Mouse (Mus musculus) liver, embryonic 14.5 days (tissue): ENCODE measurements around the gene Serinc3. TPM values are rescaled to one million over a fixed set of nuclear protein-coding genes. Genes with fewer than 3 reads are reported as not detected.

Experiments used
- ATAC-seq: fragments of 200-750 bp; cut with Nextera tagmentation; 2 replicates; pipeline ENCODE4 v1.8.0; 2017; ENCODE audit warnings: moderate number of reproducible peaks, mild to moderate bottlenecking, moderate library complexity; ENCODE audit not compliant: insufficient read depth
- DNase-seq, 3 experiments: peaks; one replicate each; pipeline ENCODE4 v3.0.0-alpha.2; 2012 to 2013; ENCODE audit warnings: low read depth in 3 of 3, low spot score in 3 of 3
- H3K27ac ChIP-seq: fragments of 300-500 bp; sonication (generic); 2 replicates; pipeline ENCODE4 v1.5.1; 2014; ENCODE audit warnings: moderate library complexity, mild to moderate bottlenecking, control low read depth, inconsistent platforms
- H3K27me3 ChIP-seq: fragments of 300-500 bp; sonication (generic); 2 replicates; pipeline ENCODE4 v1.6.1; 2014; ENCODE audit warnings: mild to moderate bottlenecking, low read length, moderate library complexity; ENCODE audit not compliant: control insufficient read depth, insufficient read depth
- H3K36me3 ChIP-seq: fragments of 300-500 bp; sonication (generic); replicated peaks from 2 replicates; pipeline ENCODE4 v1.6.1; 2014; ENCODE audit warnings: low read depth; ENCODE audit not compliant: control insufficient read depth, insufficient read depth
- H3K4me1 ChIP-seq, 2 experiments: fragments of 200-500 bp in 1 of 2; fragments of 300-500 bp in 1 of 2; sonication (generic) in 1 of 2; replicated peaks; 2 replicates each; pipeline ENCODE4 v1.6.1; 2012 to 2014; ENCODE audit warnings: antibody characterized with exemption in 1 of 2, inconsistent platforms in 1 of 2, low read length in 1 of 2; ENCODE audit not compliant: control insufficient read depth in 2 of 2, insufficient read depth in 2 of 2
- H3K4me2 ChIP-seq: fragments of 300-500 bp; sonication (generic); 2 replicates; pipeline ENCODE4 v1.6.1; 2014; ENCODE audit warnings: low read depth, mild to moderate bottlenecking, control low read depth, moderate library complexity
- H3K4me3 ChIP-seq, 2 experiments: fragments of 200-500 bp in 1 of 2; fragments of 300-500 bp in 1 of 2; sonication (generic) in 1 of 2; 2 replicates each; pipeline ENCODE4 v1.5.1; 2012 to 2014; ENCODE audit warnings: low read depth in 2 of 2, low read length in 2 of 2, mild to moderate bottlenecking in 2 of 2, control low read depth in 1 of 2, inconsistent platforms in 1 of 2, moderate library complexity in 1 of 2; ENCODE audit not compliant: insufficient read depth in 1 of 2
- H3K9ac ChIP-seq: fragments of 300-500 bp; sonication (generic); replicated peaks from 2 replicates; pipeline ENCODE4 v1.6.1; 2014; ENCODE audit warnings: mild to moderate bottlenecking, control low read depth, moderate library complexity
- H3K9me3 ChIP-seq: fragments of 300-500 bp; sonication (generic); 2 replicates; pipeline ENCODE4 v1.6.1; 2016; ENCODE audit warnings: low read length, mixed read lengths; ENCODE audit not compliant: control insufficient read depth
- CTCF ChIP-seq: IDR thresholded peaks from 2 replicates; pipeline ENCODE4 v1.5.1; 2016; ENCODE audit warnings: antibody characterized with exemption, low read depth, control low read depth
- EP300 ChIP-seq: IDR thresholded peaks from 2 replicates; pipeline ENCODE4 v1.6.1; 2016; ENCODE audit warnings: antibody characterized with exemption, low read depth
- WGBS: fragments of 180-500 bp; shearing (Covaris S2); extraction: QIAGEN DNeasy Blood & Tissue Kit; methylation state at CpG from one replicate; pipeline ENCODE4 v1.1.7; 2014; ENCODE audit not compliant: insufficient replicate concordance; 5-methylcytosine and 5-hydroxymethylcytosine counted together
- polyA plus RNA-seq, 2 experiments: library from polyadenylated mRNA; depleted of rRNA in 1 of 2; stranded (reverse) in 1 of 2; unstranded in 1 of 2; fragments of >200 nt; fragmentation: Nextera tagmentation in 1 of 2; extraction: Ambion mirVana in 1 of 2; gene quantifications; 2 replicates each; pipeline versions ENCODE4 v1.2.1 to v1.2.3; 2012 to 2014

The Serinc3 gene
- polyA plus RNA-seq, 2 experiments: 165 to 257 TPM

- no peak overlapping the region for H3K27ac ChIP-seq
- 70% methylated on average over 6 of the region's 6 CpGs for WGBS
Measured at GRCm38 (mm10) chr2:163675662-163676061, 30.7 kb upstream of the Serinc3 start.

GRCm38 (mm10) chr2:163675144-163675619 lies 30.3 kb upstream of the Serinc3 start:
- TF ChIP-seq EP300 (no peak), CTCF (no peak)
- no peaks in the 10 kb centered on the region for H3K9me3 ChIP-seq
- no peak overlapping the region for H3K27ac ChIP-seq
- H3K9ac ChIP-seq: no peak overlapping the region
- ATAC-seq (no peak), DNase-seq (no peak)
- H3K4me2 ChIP-seq: no peak overlapping the region
- peaks cover 0 to 22% of the 10 kb centered on the region in 2 experiments; a peak in 3 of 4 replicates for H3K4me1 ChIP-seq
- H3K36me3 ChIP-seq: no peaks in the 10 kb centered on the region
- H3K4me3 ChIP-seq: no peak overlapping the region
- H3K27me3 ChIP-seq: no peaks in the 10 kb centered on the region
- 51% methylated on average over 5 of the region's 5 CpGs for WGBS

More at GRCm38 (mm10) chr2:163675662-163676061, 30.7 kb upstream of the Serinc3 start:
- Histone ChIP-seq H3K4me1 (peaks cover 0 to 22% of the 10 kb centered on the region in 2 experiments; a peak in 3 of 4 replicates), H3K4me2 (no peak overlapping the region), H3K27me3 (no peaks in the 10 kb centered on the region), H3K36me3 (no peaks in the 10 kb centered on the region), H3K9ac (no peak overlapping the region), H3K9me3 (no peaks in the 10 kb centered on the region), H3K4me3 (no peak overlapping the region)
- DNase-seq (no peak), ATAC-seq (no peak)
- TF ChIP-seq CTCF: no peak
- TF ChIP-seq EP300: no peak

- Histone ChIP-seq H3K9me3 (no peaks in the 10 kb centered on the region), H3K4me3 (no peak overlapping the region), H3K27ac (no peak overlapping the region), H3K4me2 (no peak overlapping the region), H3K36me3 (no peaks in the 10 kb centered on the region), H3K27me3 (no peaks in the 10 kb centered on the region), H3K4me1 (peaks cover 0 to 22% of the 10 kb centered on the region in 2 experiments; a peak in 3 of 4 replicates), H3K9ac (no peak overlapping the region)
- TF ChIP-seq CTCF (no peak), EP300 (no peak)
- WGBS: 57% methylated on average over 5 of the region's 5 CpGs
- ATAC-seq: no peak
- no peak for DNase-seq
Measured at GRCm38 (mm10) chr2:163674397-163674796, 29.5 kb upstream of the Serinc3 start.

GRCm38 (mm10) chr2:163670872-163671594 lies 26.1 kb upstream of the Serinc3 start:
- no peak overlapping the region for H3K27ac ChIP-seq
- H3K9ac ChIP-seq: no peak overlapping the region
- WGBS: 76% methylated on average over 11 of the region's 11 CpGs
- H3K27me3 ChIP-seq: no peaks in the 10 kb centered on the region
- no peak for DNase-seq
- H3K4me1 ChIP-seq: peaks cover 0 to 16% of the 10 kb centered on the region in 2 experiments; a peak in 3 of 4 replicates
- H3K36me3 ChIP-seq: no peaks in the 10 kb centered on the region
- no peak overlapping the region for H3K4me2 ChIP-seq
- no peak overlapping the region for H3K4me3 ChIP-seq
- TF ChIP-seq CTCF: no peak
- TF ChIP-seq EP300: no peak
- no peaks in the 10 kb centered on the region for H3K9me3 ChIP-seq
- ATAC-seq: no peak

GRCm38 (mm10) chr2:163667045-163667444 lies 22.1 kb upstream of the Serinc3 start:
- ATAC-seq: no peak
- 77% methylated on average over 1 of the region's 1 CpGs for WGBS
- no peak for DNase-seq
- H3K9me3 ChIP-seq: no peaks in the 10 kb centered on the region
- H3K27me3 ChIP-seq: no peaks in the 10 kb centered on the region
- H3K27ac ChIP-seq: no peak overlapping the region
- no peak for TF ChIP-seq CTCF
- no peak for TF ChIP-seq EP300
- no peak overlapping the region for H3K9ac ChIP-seq
- H3K36me3 ChIP-seq: peaks cover 6% of the 10 kb centered on the region; the same call in 1 of the 2 replicates
- peaks cover 0 to 11% of the 10 kb centered on the region in 2 experiments; a peak in 3 of 4 replicates for H3K4me1 ChIP-seq
- H3K4me2 ChIP-seq: no peak overlapping the region
- no peak overlapping the region for H3K4me3 ChIP-seq
